Mouse (Mus musculus) gastrocnemius, postnatal 25 days (tissue): ENCODE data around the gene Ccnd3. TPM values are rescaled to one million over a fixed set of nuclear protein-coding genes. Genes with fewer than 3 reads are reported as not detected.
"Not testable (repeated sequence)": the region's sequence is repeated elsewhere in the genome, so short reads cannot be mapped to it uniquely, and the experiment has no call there.

Experiments
- DNase-seq: peaks from one replicate; pipeline ENCODE4 v3.0.0; 2022
- total RNA-seq, 2 experiments: library from RNA; stranded (reverse); gene quantifications; 1 replicate in 1 of 2; 2 replicates in 1 of 2; pipeline ENCODE4 v1.2.3; 2021

Ccnd3 gene
- total RNA-seq, 2 experiments from 2014 or later: 31.4 to 44.8 TPM

DNA sequence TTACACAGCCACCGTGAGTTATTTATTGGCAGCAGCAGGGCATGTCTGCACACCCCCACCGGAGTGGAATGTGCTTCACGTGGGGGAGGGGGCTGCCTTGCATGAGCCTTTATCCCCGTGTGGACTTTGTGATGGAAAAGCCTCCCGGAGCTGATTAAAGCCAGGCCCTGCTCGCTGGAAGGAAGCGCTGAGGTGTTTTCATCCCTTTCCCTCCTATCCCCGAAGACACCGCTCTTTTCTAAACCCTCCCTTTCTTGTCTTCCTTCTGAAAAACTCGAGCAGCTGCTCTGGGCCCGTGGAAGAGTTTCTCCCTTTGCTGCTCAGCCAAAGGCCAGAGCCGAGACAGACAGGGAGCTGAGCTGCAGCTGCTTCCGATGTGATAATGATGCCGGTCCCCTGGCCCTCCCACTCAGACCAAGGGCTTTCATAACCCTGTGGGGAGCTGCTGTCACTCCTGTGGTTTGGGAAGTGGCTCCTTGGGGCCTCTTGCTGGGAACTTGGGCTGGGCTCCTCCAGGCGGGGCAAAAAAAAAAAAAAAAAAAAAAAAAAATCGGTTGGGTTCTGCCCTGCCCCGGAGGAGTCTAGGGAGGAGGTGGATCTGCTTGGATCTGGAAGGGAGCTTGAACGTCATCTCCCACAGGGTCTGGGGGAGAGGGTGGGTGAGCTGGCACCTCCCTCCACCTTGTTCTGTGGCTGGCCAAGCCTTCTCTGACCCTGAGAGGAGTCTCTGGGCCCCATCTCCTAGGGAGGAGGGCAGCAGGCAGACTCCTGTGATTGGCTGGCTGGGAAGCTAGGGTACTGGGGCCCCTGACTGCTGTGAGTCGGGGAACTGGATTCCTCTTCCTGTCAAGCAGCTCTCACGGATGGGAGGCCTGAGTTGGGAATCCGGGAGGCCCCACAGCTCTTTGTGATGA, 90.7 kb downstream of the Ccnd3 start:
- peak; percentile 72 for DNase-seq

DNA sequence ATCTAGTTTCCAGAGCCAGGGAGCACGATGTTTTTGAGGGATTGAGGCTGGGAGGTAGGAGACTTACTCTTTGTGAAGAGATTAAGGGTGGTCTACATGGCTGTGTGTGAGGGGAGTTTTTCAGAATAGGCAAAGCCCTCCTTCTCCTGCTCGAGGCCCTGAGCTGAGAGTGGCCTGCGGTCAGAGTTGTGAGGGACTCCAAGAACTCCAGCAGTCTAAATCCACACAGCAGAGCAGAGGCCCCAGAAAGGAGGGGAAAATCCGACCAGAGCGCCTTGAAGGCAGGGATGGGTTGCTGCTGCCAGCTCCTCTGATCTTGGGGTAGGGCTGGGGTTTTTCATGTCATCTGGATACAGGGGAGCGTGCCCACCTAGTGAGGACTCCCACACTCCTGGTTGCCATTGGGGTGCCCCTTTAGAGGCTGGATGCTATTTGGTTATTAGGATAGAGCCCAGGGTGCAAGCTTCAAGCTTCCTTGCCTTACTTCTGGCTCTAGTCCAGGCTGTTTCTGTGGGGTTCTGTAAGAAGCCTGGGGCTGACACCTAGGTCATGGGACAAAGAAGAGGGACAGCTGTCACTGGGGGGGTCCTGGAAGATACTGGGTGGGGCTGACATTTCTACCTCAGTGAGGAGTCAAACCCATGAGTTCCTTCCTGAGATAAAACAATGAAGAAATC, 91.4 kb downstream of the Ccnd3 start:
- DNase-seq: no peak

DNA sequence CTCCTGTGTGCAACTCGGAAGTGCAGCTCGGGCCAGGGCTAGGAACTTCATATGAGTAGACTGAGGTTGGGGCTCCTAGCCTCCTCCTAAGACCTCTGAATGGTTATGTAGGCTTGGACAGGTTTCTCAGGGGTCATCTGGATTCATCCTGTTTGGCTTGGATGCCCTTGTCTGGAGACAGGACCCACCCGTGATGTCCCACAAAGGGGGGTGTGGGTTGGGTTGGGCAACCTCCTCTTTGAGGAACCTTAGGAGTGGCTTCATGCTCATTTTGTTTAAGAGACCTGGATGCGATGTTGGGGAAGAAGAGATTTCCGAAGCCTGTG, 92.0 kb downstream of the Ccnd3 start:
- no peak for DNase-seq

DNA sequence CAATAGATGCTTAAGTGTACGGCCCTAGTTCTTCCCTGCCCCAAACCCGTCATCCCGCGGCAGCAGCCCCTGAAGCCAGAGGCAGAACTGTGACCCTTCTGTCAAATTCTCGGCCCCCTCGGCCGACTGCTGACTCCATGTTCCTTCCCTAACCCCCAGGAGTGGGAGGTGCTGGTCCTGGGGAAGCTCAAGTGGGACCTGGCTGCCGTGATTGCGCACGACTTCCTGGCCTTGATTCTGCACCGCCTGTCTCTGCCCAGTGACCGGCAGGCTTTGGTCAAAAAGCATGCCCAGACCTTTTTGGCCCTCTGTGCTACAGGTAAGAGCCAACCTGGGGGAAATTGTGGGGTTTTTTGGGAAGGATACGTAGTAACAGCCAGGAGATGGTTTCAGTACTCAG, 92.4 kb downstream of the Ccnd3 start:
- DNase-seq: no peak

DNA sequence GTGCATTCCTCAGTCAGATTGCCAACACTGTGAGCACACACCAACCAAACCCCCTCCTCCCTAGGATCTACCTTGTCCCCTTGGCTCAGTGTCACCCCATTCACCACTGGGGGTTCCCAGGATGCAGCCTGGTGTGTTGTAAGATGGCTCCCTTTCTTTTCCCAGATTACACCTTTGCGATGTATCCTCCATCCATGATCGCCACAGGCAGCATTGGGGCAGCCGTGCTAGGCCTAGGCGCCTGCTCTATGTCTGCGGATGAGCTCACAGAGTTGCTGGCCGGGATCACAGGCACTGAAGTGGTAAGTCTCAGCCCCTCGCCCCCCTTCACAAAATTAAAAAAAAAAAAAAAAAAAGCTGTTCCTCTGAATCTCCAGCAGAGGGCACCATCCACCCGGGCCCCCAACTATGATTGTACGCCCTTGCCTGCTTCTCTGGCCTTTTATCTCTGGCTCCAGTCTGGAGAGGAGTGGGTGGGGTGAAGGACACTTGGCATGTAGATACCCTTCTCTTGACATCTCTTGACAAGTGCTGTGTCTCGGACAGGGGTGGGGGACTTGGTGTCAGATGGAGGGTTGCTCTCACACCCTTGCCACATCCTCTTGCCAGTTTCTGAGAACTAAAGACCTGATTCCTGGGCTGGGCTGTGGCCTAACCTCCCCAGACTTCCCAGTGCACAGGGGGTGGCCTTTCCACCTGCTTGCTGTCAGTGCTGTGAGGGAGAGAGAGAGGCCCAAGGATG, 93.2 kb downstream of the Ccnd3 start:
- no peak for DNase-seq

DNA sequence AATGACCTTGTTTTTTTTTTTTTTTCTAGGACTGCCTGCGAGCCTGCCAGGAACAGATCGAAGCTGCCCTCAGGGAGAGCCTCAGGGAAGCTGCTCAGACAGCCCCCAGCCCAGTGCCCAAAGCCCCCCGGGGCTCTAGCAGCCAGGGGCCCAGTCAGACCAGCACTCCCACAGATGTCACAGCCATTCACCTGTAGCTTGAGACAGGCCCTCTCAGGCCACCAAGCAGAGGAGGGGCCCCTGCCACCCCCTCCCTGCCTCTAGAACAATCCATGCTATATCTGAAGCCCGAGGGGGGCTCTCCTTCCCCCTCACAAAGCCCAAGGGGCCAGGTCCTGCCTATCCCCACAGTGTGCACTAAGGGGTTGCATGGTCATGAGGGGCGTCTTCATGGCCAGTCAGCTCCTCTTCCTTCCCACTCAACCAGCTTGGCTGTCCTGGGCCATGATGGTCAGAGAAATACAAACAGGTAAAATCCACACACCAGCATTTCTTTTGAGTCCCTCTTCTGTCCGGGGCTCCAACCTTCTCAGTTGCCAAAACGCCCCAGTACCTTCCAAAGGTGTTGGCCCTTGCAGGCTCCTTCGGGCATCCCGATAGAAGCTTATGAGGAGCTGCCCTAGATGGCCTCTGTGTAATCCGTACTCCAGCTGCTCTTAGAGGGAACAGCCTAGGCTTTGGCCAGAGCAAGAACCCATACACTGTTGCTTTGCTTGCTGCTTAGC, 93.9 kb downstream of the Ccnd3 start:
- not testable (repeated sequence) for DNase-seq

DNA sequence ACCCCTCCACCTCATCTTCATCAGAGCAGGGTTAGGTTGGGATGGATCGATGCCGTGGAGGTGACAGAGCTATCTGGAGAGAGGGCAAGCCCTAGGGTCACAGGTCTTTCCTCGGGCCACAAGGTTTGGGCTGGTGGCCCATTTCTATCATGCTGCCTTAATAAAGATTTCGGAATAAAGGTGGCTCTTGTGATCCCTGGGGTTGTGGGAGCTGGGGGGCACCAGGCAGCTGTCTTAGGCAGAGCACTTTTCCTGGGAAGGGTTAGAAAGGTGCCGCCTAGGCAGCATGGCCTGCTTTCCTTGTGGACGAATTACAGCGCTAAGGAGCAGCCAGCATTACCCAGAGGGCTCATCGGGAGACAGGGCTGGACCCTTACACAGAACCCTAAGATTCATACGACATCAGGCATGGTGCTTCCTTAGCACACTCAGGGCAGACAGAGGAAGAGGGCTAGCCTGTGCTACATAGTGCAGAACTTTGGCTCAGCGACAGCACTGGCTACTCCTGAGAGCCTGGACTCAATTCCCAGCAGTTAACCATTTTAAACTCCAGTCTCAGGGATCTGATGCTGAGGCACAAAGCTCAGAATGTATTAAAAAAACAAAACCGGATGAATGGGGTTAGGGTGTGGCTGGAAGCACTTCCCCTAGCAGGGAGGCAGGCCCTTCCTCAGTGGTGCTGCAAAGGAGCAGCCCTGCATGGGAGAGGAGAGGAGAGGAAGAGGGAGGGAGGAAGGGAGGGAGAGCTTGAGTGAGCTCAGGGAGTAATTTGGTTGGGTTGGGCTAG, 94.9 kb downstream of the Ccnd3 start:
- DNase-seq: no peak

DNA sequence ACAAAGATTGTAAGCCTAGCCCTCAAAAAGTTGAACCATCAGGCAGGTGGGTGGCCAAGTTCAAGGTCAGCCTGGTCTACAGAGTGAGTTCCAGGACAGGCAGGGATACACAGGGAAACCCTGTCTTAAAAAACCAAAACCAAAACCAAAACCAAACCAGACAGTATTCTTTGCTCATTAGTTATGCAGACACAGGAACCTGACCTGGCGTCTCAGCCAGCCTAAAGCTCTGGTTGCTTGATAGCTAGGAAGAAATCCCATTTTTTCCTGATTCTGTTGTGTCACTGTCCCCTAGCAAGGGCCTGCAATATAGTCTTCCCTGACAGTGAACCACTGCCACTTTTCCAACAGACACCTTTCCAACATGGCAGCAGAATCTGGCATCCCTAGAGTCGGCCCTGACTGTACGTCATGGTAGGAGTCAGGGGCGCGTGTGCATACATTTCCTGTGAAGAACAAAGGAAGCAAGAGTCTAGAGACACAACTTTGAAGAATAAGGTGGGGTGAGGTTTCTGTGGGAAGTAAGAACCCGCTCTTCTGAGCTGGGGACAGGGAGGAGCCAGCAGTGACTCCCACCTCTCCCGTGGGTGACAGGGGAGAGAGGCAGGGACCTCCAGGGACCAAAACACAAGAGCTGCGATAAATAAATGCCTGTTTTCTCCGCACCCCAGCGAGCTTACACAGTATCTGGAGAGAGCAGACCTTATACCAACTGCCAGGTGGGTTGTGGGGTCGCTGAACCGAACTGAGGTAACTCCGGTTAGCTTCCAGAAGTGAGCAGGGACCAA, 95.9 kb downstream of the Ccnd3 start:
- DNase-seq: no peak

DNA sequence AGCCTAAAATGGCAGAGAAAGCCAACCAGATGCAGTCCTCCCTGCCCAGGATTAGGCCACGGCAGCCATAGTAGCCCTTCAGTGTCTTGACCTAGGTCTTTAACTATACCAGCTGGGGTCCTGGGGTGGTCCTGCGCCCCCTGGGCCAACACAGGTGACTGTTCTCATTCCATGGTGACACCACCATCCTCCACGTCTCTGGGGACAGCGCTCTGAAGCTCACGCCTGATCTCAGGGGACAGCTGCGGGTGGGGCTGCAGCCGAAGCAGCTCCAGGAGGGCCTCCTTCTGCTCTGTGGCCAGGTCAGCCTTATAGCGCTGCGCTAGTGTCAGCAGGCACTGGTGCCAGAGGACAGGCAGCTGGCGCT, 96.5 kb downstream of the Ccnd3 start:
- no peak for DNase-seq

DNA sequence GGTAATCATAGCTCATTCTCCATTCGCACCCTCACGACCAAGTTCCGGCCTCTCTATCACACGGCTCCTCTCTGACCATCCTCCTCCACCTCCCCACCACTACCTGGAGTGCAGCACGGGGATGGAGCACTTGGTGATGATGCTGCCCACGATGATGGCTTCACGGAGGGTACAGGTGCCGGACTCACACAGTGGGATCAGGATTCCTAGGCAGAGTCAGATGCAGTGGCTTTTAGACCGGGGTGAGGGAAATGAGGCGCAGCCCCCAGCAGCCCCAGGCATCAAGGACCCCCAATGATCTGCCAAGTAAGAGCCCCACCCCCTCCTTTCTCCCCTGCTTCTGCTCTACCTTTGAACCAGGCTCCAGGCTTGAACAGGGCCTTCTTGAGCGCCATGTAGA, 97.4 kb downstream of the Ccnd3 start:
- DNase-seq: no peak

DNA sequence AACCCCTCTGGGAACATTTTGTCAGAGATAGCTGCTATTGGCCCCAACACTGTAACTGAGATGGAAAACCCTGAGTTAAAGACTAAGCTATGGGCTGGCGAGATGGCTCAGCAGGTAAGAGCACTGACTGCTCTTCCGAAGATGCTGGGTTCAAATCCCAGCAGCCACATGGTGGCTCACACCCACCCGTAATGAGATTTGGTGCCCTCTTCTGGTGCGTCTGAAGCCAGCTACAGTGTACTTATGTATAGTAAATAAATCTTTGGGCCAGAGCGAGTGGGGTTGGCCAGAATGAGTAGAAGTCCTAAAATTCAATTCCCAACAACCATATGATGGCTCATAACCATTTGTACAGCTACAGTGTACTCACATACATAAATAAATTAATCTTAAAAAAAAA, 101.4 kb downstream of the Ccnd3 start:
- no peak for DNase-seq

DNA sequence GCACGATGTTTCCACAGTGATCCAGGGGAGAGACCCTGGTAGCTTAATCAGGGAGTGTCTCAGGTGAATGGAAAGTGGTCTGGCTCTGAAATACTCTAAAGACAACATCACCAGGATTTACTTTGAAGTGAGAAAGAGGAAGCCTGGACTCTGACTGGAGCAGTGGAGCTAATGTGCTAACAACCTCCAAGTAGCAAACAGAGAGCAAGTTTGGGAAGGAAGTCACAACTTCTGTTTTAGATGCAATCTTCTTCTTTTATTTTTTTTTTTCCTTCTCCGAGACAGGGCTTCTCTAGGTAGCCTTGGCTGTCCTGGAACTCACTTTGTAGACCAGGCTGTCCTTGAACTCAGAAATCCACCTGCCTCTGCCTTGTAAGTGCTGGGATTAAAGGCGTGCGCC, 104.3 kb downstream of the Ccnd3 start:
- DNase-seq: no peak

DNA sequence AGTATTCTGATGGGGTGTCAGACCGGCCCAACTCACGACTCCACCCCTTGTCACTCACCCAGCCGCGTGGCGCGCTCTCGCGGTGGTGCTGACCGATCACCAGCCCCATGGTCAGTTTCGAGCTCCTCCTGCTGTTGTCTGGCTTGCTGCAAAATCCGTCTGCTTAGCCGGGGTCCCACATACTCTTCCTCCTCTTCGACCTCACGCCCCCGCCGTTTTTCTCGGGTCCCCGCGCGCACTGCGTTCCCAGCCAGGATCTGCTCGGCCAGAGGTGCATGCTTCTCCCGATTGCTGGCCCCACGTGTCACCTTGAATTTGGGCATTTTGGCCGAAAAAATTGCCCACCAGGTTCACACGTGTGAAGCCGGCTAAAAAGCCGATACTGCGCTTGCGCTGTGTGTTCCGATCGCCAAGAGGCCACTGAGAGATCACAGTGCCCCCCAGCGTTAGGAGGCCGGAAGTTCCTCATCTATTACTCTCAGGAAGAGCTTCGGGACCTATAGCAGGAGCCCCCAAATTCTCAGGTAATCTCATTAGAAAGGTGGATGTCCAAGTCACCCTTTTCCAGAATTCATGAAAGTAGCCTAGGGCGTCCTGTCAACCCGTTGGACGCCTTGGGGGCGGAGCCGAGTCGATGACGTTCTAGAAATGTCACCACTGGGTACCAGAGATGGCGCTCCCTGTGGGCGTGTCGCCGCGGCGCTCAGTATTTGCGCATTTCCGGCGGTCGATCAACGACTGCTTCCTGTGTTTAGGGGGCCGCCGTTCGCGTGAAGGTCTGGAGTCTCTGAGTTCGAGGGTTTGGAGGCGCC, 106.2 kb downstream of the Ccnd3 start, which contains the start of the genes Bysl, Med20 and Gm20517:
Gene Bysl, minus strand, starts transcription at position 644 of the 812 bp plus-strand sequence.
Gene Med20, plus strand, starts transcription at position 734 of the 812 bp plus-strand sequence.
Gene Gm20517, plus strand, starts transcription at position 741 of the 812 bp plus-strand sequence.
- DNase-seq: peak; percentile 94

DNA sequence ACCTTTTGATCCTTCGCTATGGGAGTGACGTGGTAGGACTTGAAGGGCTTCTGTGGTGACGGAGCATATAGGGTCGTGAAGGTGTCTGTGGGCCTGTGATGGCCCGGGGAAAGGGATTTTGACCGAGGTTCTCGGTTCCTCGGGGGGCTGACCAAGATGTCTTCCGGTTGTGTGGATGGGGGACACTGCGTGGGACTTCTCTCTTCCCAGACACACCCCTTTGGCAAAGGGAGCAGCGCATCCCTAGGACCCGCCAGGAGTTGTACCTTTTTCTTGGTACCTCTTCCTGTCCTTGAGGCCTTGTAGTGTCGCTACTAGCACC, 106.8 kb downstream of the Ccnd3 start:
- no peak for DNase-seq

DNA sequence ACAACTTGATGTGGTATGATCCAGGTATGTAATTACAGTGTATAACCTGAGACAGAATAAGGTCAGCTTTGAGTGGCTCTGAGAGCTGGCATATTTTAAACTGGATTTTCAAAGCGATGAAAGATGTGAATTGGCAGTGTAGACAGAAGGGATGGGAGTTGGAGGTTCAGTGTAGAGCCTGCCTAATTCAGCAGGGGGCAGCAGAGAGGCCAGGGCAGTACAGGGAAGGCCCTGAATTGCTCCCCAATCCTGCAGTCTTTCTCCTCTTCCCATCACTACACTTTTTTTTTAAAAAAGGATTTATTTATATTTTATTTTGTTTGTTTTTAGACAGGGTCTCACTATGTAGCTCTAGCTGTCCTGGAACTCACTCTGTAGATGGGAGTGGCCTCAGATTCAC, 109.2 kb downstream of the Ccnd3 start:
- no peak for DNase-seq

DNA sequence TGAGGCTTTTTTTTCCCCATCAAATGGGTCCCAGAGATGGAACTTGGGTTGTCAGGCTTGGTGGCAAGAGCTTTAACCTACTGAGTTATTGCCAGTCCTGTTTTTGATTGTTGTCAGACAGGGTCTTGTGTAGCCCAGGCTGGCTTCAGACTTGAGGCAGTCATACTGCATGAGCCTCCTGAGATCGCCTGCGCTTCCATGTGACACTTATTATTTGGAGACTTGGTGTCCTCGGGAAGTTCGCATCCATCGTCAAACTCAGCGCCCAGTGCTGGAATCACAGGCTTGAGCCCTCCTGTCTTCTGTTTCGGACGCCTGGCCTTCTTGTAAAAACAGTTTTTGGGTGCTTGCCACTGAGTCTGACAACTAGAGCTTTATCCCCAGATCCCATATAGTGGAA, 111.3 kb downstream of the Ccnd3 start:
- no peak for DNase-seq

DNA sequence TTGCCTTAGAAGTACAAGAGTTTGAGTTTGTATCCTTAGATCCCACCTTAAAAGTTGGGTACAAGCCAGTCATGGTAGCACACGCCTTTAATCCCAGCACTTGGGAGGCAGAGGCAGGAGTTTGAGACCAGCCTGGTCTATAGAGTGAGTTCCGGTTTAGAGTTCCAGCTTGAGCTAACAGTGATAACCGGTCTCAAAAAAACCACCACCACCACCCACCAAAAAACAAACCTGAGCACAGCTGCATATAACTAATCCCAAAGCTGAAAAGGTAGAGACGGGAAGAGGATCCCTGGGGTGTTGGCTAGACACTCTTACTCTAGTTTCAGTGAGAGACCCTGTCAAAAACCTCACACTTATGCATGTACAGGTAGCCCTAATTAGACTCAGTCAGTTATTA, 111.8 kb downstream of the Ccnd3 start:
- DNase-seq: no peak

DNA sequence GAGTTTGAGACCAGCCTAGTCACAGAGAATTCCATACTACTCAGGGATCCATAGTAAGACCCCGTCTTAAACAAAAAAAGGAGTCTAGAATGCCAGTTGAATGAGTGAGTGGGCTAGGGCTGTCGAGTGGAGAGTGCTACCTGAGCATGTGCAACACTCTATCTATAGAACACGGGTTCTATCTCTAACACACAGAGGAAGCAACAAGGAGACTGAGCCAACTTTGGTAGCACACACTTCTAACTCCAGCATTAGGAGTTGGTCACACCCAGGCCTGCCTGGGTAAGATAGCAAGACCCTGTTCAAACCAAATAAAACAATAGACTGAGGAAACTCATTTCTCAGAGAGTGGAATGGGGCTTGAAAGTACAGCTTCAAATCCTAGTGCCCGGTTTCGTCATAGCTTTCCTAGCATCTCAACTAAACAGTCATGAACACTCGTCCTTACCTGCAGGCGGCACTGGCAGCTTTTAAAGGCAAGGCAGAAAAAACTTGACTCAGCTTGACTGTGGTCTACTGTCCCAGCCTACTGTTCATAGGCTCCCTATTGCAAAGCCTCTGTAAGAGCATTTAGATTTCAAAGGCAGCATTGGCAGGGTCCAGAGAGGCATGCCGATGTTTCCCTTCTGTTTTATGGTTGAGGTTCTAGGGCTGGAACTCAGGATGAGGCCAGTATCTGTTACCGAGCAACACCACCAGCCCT, 112.9 kb downstream of the Ccnd3 start:
- DNase-seq: no peak
